Mouse (Mus musculus) brain, embryonic 14.5 days (tissue): ENCODE measurements around the gene Cradd.
A peak's percentile ranks its signal among the peaks of the same experiment; 100 is the strongest.

ENCODE experiments used
- CTCF ChIP-seq: fragments of 200-500 bp; IDR thresholded peaks from 2 replicates; pipeline ENCODE4 v1.5.1; 2012; ENCODE audit warnings: inconsistent platforms, mild to moderate bottlenecking, moderate library complexity, borderline replicate concordance; ENCODE audit not compliant: insufficient read depth, insufficient read length; ENCODE audit errors: extremely low read depth
- POLR2A ChIP-seq: fragments of 200-500 bp; IDR thresholded peaks from 2 replicates; pipeline ENCODE4 v1.6.1; 2012; ENCODE audit warnings: mild to moderate bottlenecking, inconsistent platforms, borderline replicate concordance; ENCODE audit not compliant: poor library complexity, insufficient read depth, insufficient read length, severe bottlenecking; ENCODE audit errors: extremely low read depth

DNA sequence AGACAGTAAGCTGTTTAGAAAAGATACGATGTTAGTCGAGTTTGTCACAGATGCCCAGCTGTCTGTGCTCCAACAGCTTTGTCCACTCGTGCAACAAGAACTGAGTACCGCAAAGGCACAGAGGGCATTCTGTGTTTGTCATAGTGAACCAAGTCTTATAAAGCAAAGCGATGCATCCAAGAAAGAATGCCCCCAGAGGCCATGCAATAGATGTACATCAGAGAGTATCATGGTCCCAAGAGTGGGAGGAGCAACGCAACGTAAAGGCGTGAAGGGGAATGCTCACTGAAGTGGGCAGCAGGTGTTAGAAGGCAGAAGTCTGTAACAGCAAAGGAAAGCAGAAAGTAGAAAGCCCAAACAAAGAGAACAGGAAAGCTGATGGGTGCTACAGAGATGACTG lies 66.0 kb downstream of the Cradd start:
- TF ChIP-seq POLR2A (no peak), CTCF (peak; percentile 8; the same call in 1 of the 2 replicates)
